Mouse (Mus musculus) liver, embryonic 14.5 days (tissue): Measurements from ENCODE around the gene Gpx3.

ENCODE experiments used
- CTCF ChIP-seq: IDR thresholded peaks from 2 replicates; pipeline ENCODE4 v1.5.1; 2016; ENCODE audit warnings: antibody characterized with exemption, low read depth, control low read depth
- EP300 ChIP-seq: IDR thresholded peaks from 2 replicates; pipeline ENCODE4 v1.6.1; 2016; ENCODE audit warnings: antibody characterized with exemption, low read depth

DNA sequence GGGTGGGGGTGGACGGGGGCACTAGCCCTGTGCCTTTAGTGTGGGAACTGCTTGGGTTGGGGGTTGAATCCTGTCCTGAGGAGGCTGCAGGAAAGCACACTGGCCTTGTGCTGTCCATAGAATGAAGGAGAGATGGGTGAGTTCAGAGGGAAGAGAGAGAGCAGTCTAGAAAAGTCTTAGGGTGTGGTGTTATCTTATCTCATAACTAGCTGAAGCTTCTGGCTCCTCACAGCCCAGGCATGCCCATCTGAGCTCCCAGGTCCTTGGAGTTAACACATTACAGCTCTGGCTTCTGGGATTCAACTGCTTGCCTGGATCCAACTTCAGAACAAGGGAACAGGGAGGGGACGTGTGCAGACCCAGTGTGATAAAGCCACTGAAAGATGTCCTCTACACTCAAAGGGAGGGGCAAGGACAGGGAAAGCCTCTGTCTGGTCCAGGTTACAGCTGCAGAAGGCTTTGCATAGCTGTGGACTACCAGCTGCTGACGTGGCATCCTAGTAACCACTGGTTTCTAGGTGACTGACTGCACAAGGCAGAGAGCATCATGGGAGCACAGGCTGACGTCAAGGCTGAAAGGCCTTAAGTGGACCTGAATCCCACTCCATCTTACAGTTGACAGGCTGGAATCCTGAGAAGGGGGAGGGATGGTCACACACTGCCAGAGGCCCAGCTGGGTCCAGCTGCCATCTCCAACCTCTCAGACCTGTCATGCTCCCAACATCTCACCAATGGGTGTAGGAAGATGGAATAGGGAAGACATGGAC lies 1.9 kb downstream of the Gpx3 start:
- no peak for TF ChIP-seq CTCF
- TF ChIP-seq EP300, result no peak
